Mouse (Mus musculus) small intestine, adult 2 months (tissue): ENCODE results near the gene Ssr1.

Source experiments
- CTCF ChIP-seq: fragments of 200-500 bp; IDR thresholded peaks from 2 replicates; pipeline ENCODE4 v1.5.1; 2012; ENCODE audit warnings: low read depth, mild to moderate bottlenecking, control low read depth, inconsistent platforms, low read length, moderate library complexity, mixed read lengths; ENCODE audit not compliant: insufficient replicate concordance, insufficient read length; ENCODE audit errors: extremely low read depth
- POLR2A ChIP-seq: fragments of 200-500 bp; IDR thresholded peaks from 2 replicates; pipeline ENCODE4 v1.6.1; 2012; ENCODE audit warnings: low read depth, mild to moderate bottlenecking, control low read depth, inconsistent platforms, low read length, moderate library complexity

- TF ChIP-seq CTCF (no peak), POLR2A (no peak)
These were observed 67.6 kb downstream of the Ssr1 start for GRCm38 (mm10) chr13:37926394-37926793.
